Mouse (Mus musculus) lung, embryonic 16.5 days (tissue): ENCODE results near the gene Tpst2. TPM values are rescaled to one million over a fixed set of nuclear protein-coding genes. Genes with fewer than 3 reads are reported as not detected.

Source experiments
- ATAC-seq: fragments of 200-750 bp; cut with Nextera tagmentation; 2 replicates; pipeline ENCODE4 v1.8.0; 2017; ENCODE audit warnings: low read depth, mild to moderate bottlenecking, moderate library complexity
- H3K27ac ChIP-seq: fragments of 300-500 bp; sonication (generic); 2 replicates; pipeline ENCODE4 v1.5.1; 2014; ENCODE audit warnings: mild to moderate bottlenecking, control low read depth, low read length
- H3K27me3 ChIP-seq: fragments of 300-500 bp; sonication (generic); 2 replicates; pipeline ENCODE4 v1.6.1; 2014; ENCODE audit warnings: low read depth, low read length, mixed read lengths; ENCODE audit not compliant: control insufficient read depth, insufficient read depth
- H3K36me3 ChIP-seq: fragments of 300-500 bp; sonication (generic); 2 replicates; pipeline ENCODE4 v1.6.1; 2014; ENCODE audit warnings: low read length; ENCODE audit not compliant: control insufficient read depth, insufficient read depth
- H3K4me1 ChIP-seq: fragments of 300-500 bp; sonication (generic); replicated peaks from 2 replicates; pipeline ENCODE4 v1.6.1; 2014; ENCODE audit warnings: low read length, mixed read lengths; ENCODE audit not compliant: control insufficient read depth, insufficient read depth
- H3K4me2 ChIP-seq: fragments of 300-500 bp; sonication (generic); 2 replicates; pipeline ENCODE4 v1.6.1; 2014; ENCODE audit warnings: low read depth, low read length, control low read depth
- H3K4me3 ChIP-seq: fragments of 300-500 bp; sonication (generic); 2 replicates; pipeline ENCODE4 v1.5.1; 2014; ENCODE audit warnings: mild to moderate bottlenecking, low read length, control low read depth
- H3K9ac ChIP-seq: fragments of 300-500 bp; sonication (generic); 2 replicates; pipeline ENCODE4 v1.6.1; 2014; ENCODE audit warnings: low read length, control low read depth
- H3K9me3 ChIP-seq: fragments of 300-500 bp; sonication (generic); 2 replicates; pipeline ENCODE4 v1.6.1; 2016; ENCODE audit warnings: low read length; ENCODE audit not compliant: control insufficient read depth
- WGBS: fragments of 180-500 bp; shearing (Covaris S2); extraction: QIAGEN DNeasy Blood & Tissue Kit; methylation state at CpG from one replicate; pipeline ENCODE4 v1.1.7; 2014; 5-methylcytosine and 5-hydroxymethylcytosine counted together
- polyA plus RNA-seq: library from polyadenylated mRNA; unstranded; fragments of >200 nt; fragmentation: Nextera tagmentation; extraction: Ambion mirVana; gene quantifications from 2 replicates; pipeline ENCODE4 v1.2.1, GENCODE M21; 2015

The Tpst2 gene
- polyA plus RNA-seq, 1 experiment from 2014 or later = 67.9 TPM

GRCm38 (mm10) chr5:112297257-112297656 lies 20.8 kb downstream of the Tpst2 start:
- 65% methylated on average over 2 of the region's 2 CpGs for WGBS
- Histone ChIP-seq H3K27ac (peak overlapping the region; percentile 26), H3K9ac (no peak overlapping the region), H3K9me3 (no peaks in the 10 kb centered on the region), H3K4me3 (no peak overlapping the region), H3K4me1 (peaks cover 21% of the 10 kb centered on the region), H3K36me3 (no peaks in the 10 kb centered on the region), H3K27me3 (no peaks in the 10 kb centered on the region), H3K4me2 (no peak overlapping the region)
- no peak for ATAC-seq

GRCm38 (mm10) chr5:112298226-112298988 lies 21.9 kb downstream of the Tpst2 start:
- 72% methylated on average over 12 of the region's 12 CpGs for WGBS
- Histone ChIP-seq H3K9me3 (no peaks in the 10 kb centered on the region), H3K4me2 (0 out of 2 replicates have a peak overlapping the region, but pooled peaks have one; percentile 6), H3K9ac (no peak overlapping the region), H3K4me1 (peaks cover 21% of the 10 kb centered on the region), H3K4me3 (no peak overlapping the region), H3K27ac (peak overlapping the region; percentile 81), H3K27me3 (no peaks in the 10 kb centered on the region), H3K36me3 (no peaks in the 10 kb centered on the region)
- ATAC-seq = peak; percentile 82

- no peak for ATAC-seq
Observed at GRCm38 (mm10) chr5:112299399-112299798, 22.9 kb downstream of the Tpst2 start.

DNA sequence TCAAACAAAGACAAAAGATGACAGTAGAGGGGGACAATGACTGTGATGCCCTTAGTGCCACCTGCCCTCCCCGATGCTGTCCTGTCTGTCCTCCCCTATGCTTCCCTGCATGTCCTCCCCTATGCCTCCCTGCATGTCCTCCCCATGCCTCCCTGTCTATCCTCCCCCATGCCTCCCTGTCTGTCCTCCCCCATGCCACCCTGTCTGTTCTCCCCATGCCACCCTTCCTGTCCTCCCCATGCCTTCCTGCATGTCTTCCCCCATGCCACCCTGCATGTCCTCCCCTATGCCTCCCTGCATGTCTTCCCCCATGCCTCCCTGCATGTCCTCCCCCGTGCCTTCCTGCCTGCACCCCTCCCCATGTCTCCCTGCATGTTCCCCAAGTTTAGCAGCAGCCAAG lies 23.6 kb downstream of the Tpst2 start:
- Histone ChIP-seq H3K4me2 (no peak overlapping the region), H3K36me3 (peaks cover 3% of the 10 kb centered on the region; the same call in 1 of the 2 replicates), H3K27ac (no peak overlapping the region), H3K27me3 (no peaks in the 10 kb centered on the region), H3K9me3 (no peaks in the 10 kb centered on the region), H3K9ac (no peak overlapping the region), H3K4me3 (no peak overlapping the region), H3K4me1 (peaks cover 16% of the 10 kb centered on the region)
- no peak for ATAC-seq
- 68% methylated on average over 2 of the region's 2 CpGs for WGBS

More at GRCm38 (mm10) chr5:112299399-112299798, 22.9 kb downstream of the Tpst2 start:
- Histone ChIP-seq H3K9me3 (no peaks in the 10 kb centered on the region), H3K27ac (peak overlapping the region; percentile 81), H3K27me3 (no peaks in the 10 kb centered on the region), H3K36me3 (peaks cover 3% of the 10 kb centered on the region; the same call in 1 of the 2 replicates), H3K4me3 (no peak overlapping the region), H3K4me2 (no peak overlapping the region), H3K4me1 (peaks cover 21% of the 10 kb centered on the region), H3K9ac (no peak overlapping the region)
- WGBS = 71% methylated on average over 4 of the region's 4 CpGs

GRCm38 (mm10) chr5:112300721-112301308 lies 24.3 kb downstream of the Tpst2 start:
- ATAC-seq = no peak
- no peak overlapping the region for H3K27ac ChIP-seq

DNA sequence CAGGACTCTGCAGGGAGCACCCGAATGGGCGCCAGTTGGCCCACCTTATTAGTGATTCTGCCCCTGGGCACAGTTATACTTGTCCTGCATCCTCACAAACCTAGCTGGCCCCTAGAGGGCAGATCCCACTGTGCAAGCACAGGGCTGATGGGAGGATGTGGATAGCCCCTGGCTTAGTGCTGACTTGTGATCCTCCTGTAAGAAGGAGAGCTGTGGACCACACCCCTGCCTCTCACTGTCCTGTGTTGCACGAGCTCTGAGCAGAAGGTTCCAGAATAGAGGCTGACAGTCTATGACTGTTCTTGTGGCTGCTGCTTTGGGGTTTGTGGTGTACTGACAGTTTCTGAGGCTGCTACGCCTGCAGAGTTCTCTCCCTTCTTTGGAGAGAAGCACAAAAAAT lies 25.2 kb downstream of the Tpst2 start:
- Histone ChIP-seq H3K27me3 (no peaks in the 10 kb centered on the region), H3K27ac (no peak overlapping the region), H3K9ac (no peak overlapping the region), H3K4me1 (peaks cover 13% of the 10 kb centered on the region), H3K36me3 (peaks cover 3% of the 10 kb centered on the region; the same call in 1 of the 2 replicates), H3K9me3 (no peaks in the 10 kb centered on the region), H3K4me3 (no peak overlapping the region), H3K4me2 (no peak overlapping the region)
- no peak for ATAC-seq
- WGBS = 74% methylated on average over 4 of the region's 4 CpGs

More at GRCm38 (mm10) chr5:112300721-112301308, 24.3 kb downstream of the Tpst2 start:
- Histone ChIP-seq H3K36me3 (peaks cover 3% of the 10 kb centered on the region; the same call in 1 of the 2 replicates), H3K4me2 (no peak overlapping the region), H3K4me3 (no peak overlapping the region), H3K9me3 (no peaks in the 10 kb centered on the region), H3K9ac (no peak overlapping the region), H3K4me1 (peaks cover 16% of the 10 kb centered on the region), H3K27me3 (no peaks in the 10 kb centered on the region)
- WGBS = 77% methylated on average over 6 of the region's 6 CpGs

DNA sequence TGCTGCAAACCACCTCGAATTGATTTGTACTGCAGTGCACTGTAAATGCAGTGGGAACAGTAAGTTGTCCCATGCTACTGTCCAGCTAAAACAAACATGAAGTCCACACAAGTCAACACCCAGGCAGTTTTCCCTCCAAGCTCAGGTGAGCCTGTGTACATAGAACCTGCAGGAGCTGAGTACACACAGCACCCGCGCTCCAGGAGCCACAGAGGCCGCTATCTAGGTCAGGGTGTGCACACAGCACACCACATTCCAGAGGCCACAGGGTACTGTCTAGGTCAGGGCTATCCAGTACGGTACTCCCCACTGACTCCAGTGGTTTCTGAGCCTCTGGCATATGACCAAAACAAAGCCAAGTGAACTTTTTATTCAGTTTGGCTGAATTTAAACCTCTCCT lies 25.8 kb downstream of the Tpst2 start:
- ATAC-seq = peak; percentile 46; the same call in 1 of the 2 replicates
- no peaks in the 10 kb centered on the region for H3K9me3 ChIP-seq
- WGBS = 52% methylated on average over 5 of the region's 5 CpGs

DNA sequence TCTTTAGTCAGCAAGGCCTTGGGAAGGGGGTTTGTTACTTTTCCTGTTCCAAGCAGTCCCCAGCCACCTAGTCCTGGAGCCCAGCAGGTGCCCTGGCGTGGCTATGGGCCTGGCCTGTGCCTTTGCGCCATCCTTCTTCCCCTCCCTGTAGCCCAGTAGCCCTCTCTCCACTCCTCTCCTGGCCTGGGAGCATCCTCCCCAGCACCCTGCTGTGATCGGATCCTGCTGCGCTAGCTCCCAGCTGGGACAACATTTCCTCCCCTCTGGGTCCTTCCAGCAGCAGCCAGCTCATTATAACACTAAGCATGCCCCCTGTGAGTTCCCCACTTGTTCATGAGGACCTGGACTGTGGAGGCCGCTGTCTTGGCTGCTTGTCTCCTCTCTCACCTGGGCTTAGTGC lies 29.4 kb downstream of the Tpst2 start:
- Histone ChIP-seq H3K9me3 (no peaks in the 10 kb centered on the region), H3K27ac (no peak overlapping the region), H3K4me3 (no peak overlapping the region), H3K36me3 (peaks cover 25% of the 10 kb centered on the region), H3K27me3 (no peaks in the 10 kb centered on the region), H3K4me1 (no peaks in the 10 kb centered on the region), H3K9ac (no peak overlapping the region), H3K4me2 (no peak overlapping the region)
- WGBS = 80% methylated on average over 5 of the region's 5 CpGs
- no peak for ATAC-seq

More for the DNA sequence above, 25.8 kb downstream of the Tpst2 start:
- peak overlapping the region; percentile 1; the same call in 1 of the 2 replicates for H3K27ac ChIP-seq
- H3K4me2 ChIP-seq = no peak overlapping the region
- H3K36me3 ChIP-seq = peaks cover 6% of the 10 kb centered on the region
- H3K4me3 ChIP-seq = no peak overlapping the region
- H3K27me3 ChIP-seq = no peaks in the 10 kb centered on the region
- no peak overlapping the region for H3K9ac ChIP-seq
- peaks cover 8% of the 10 kb centered on the region; the same call in 1 of the 2 replicates for H3K4me1 ChIP-seq

DNA sequence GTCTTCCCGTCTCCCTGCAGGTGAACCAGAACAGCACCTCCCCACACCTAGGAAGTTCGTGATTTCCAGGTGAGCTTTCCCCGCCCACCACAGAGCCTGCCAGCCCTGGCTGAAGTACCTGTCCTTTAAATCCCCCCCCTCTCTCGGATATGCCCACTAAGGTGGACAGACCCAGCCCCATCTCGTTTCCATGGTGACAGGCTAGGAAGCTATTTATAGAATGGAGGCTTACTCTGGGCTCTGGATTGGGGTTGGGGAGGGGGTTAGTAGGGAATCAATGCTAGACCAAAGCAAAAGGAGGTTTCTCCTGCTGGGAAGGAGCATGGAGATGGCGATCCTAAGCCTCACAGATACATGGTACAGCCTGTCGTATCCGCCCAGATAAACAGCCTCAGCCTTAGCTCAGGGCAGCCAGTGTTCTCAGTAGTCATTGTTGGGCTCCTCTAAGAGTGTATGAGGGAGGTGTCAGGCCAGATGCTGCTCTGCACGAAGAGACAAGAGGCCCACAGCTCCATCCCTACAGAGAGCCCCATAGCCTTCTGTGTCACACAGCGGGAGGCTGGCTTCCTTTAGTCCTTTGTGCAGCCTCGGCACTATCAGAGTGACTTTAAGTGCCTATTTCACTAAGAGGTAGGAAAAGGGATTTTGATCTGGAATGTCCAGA lies 36.9 kb downstream of the Tpst2 start:
- H3K9ac ChIP-seq = no peak overlapping the region
- H3K36me3 ChIP-seq = peaks cover 20% of the 10 kb centered on the region
- H3K4me3 ChIP-seq = no peak overlapping the region
- ATAC-seq = no peak
- WGBS = 66% methylated on average over 11 of the region's 11 CpGs
- H3K9me3 ChIP-seq = no peaks in the 10 kb centered on the region
- H3K27me3 ChIP-seq = no peaks in the 10 kb centered on the region
- no peaks in the 10 kb centered on the region for H3K4me1 ChIP-seq
- no peak overlapping the region for H3K27ac ChIP-seq
- H3K4me2 ChIP-seq = no peak overlapping the region
